Mouse (Mus musculus) intestine, embryonic 14.5 days (tissue): ENCODE data around the gene Cachd1. TPM values are rescaled to one million over a fixed set of nuclear protein-coding genes. Genes with fewer than 3 reads are reported as not detected.

Experiments
- ATAC-seq: fragments of 200-750 bp; cut with Nextera tagmentation; replicated peaks from 2 replicates; pipeline ENCODE4 v1.8.0; 2017; ENCODE audit warnings: low read depth, moderate number of reproducible peaks, moderate TSS enrichment, moderate library complexity; ENCODE audit not compliant: low FRiP score, low TSS enrichment
- DNase-seq: peaks from one replicate; pipeline ENCODE4 v3.0.0-alpha.2; 2018; ENCODE audit warnings: low spot score
- H3K27ac ChIP-seq: fragments of 300-500 bp; sonication (generic); 2 replicates; pipeline ENCODE4 v1.5.1; 2014; ENCODE audit warnings: low read depth, mild to moderate bottlenecking, control low read depth
- H3K27me3 ChIP-seq: fragments of 300-500 bp; sonication (generic); replicated peaks from 2 replicates; pipeline ENCODE4 v1.6.1; 2014; ENCODE audit warnings: low read length, control low read depth; ENCODE audit not compliant: control insufficient read depth, insufficient read depth
- H3K36me3 ChIP-seq: fragments of 300-500 bp; sonication (generic); 2 replicates; pipeline ENCODE4 v1.6.1; 2014; ENCODE audit warnings: low read length, control low read depth; ENCODE audit not compliant: control insufficient read depth, insufficient read depth
- H3K4me1 ChIP-seq: fragments of 300-500 bp; sonication (generic); replicated peaks from 2 replicates; pipeline ENCODE4 v1.6.1; 2014; ENCODE audit warnings: low read length, control low read depth, mixed read lengths; ENCODE audit not compliant: control insufficient read depth, insufficient read depth
- H3K4me2 ChIP-seq: fragments of 300-500 bp; sonication (generic); 2 replicates; pipeline ENCODE4 v1.6.1; 2014; ENCODE audit warnings: low read length
- H3K4me3 ChIP-seq: fragments of 300-500 bp; sonication (generic); 2 replicates; pipeline ENCODE4 v1.5.1; 2014; ENCODE audit warnings: low read depth, low read length, control low read depth, mixed read lengths
- H3K9ac ChIP-seq: fragments of 300-500 bp; sonication (generic); 2 replicates; pipeline ENCODE4 v1.6.1; 2014; ENCODE audit warnings: mild to moderate bottlenecking, low read length
- H3K9me3 ChIP-seq: fragments of 300-500 bp; sonication (generic); 2 replicates; pipeline ENCODE4 v1.6.1; 2016; ENCODE audit warnings: low read length, control low read depth; ENCODE audit not compliant: control insufficient read depth
- WGBS: fragments of 180-500 bp; shearing (Covaris S2); extraction: QIAGEN DNeasy Blood & Tissue Kit; methylation state at CpG from one replicate; pipeline ENCODE4 v1.1.7; 2014; 5-methylcytosine and 5-hydroxymethylcytosine counted together
- polyA plus RNA-seq: library from polyadenylated mRNA; unstranded; fragments of >200 nt; fragmentation: Nextera tagmentation; extraction: Ambion mirVana; gene quantifications from 2 replicates; pipeline ENCODE4 v1.2.1, GENCODE M21; 2014

The Cachd1 gene
- polyA plus RNA-seq, 1 experiment from 2014 or later: 22.8 TPM

DNA sequence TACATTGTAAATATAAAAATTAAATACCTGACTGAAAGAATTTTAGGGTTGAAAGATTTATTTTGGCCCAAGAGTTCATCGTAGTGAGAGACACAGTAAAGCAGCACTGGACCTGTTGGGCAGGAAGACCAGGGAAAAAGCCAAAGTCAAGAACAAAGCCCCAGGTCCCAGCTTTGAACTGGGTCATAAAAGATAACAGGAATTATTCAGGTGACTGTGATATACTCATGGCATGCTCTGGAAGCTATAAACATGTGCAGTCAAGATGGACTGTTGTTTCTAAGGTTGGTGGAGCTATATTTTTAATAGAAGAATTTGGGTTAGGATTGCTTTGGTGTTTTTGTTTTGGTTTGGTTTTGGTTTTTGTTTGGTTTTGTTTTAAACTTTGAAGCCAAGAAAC is 148.7 kb downstream of the Cachd1 start:
- WGBS: 58% methylated on average over 1 of the region's 1 CpGs
- peaks cover 22% of the 10 kb centered on the region for H3K4me1 ChIP-seq
- no peak overlapping the region for H3K4me2 ChIP-seq
- H3K9ac ChIP-seq: no peak overlapping the region
- DNase-seq (no peak), ATAC-seq (no peak)
- no peaks in the 10 kb centered on the region for H3K27me3 ChIP-seq
- no peaks in the 10 kb centered on the region for H3K9me3 ChIP-seq
- no peak overlapping the region for H3K4me3 ChIP-seq
- H3K27ac ChIP-seq: no peak overlapping the region
- H3K36me3 ChIP-seq: 0 out of 2 replicates have a peak, but pooled peaks cover 1% of the 10 kb centered on the region

GRCm38 (mm10) chr4:100926608-100927007 is 150.1 kb downstream of the Cachd1 start:
- peaks cover 22% of the 10 kb centered on the region for H3K4me1 ChIP-seq
- no peak for DNase-seq
- no peak overlapping the region for H3K4me2 ChIP-seq

GRCm38 (mm10) chr4:100927059-100927458 is 150.6 kb downstream of the Cachd1 start:
- no peak overlapping the region for H3K4me3 ChIP-seq
- DNase-seq (no peak), ATAC-seq (no peak)
- H3K9me3 ChIP-seq: no peaks in the 10 kb centered on the region
- H3K27ac ChIP-seq: no peak overlapping the region
- H3K9ac ChIP-seq: no peak overlapping the region
- H3K4me1 ChIP-seq: peaks cover 22% of the 10 kb centered on the region
- H3K4me2 ChIP-seq: no peak overlapping the region
- H3K36me3 ChIP-seq: no peaks in the 10 kb centered on the region
- 40% methylated on average over 2 of the region's 2 CpGs for WGBS
- no peaks in the 10 kb centered on the region for H3K27me3 ChIP-seq

More at GRCm38 (mm10) chr4:100926608-100927007, 150.1 kb downstream of the Cachd1 start:
- no peak overlapping the region for H3K27ac ChIP-seq
- no peaks in the 10 kb centered on the region for H3K9me3 ChIP-seq
- H3K9ac ChIP-seq: no peak overlapping the region
- ATAC-seq: no peak
- 53% methylated on average over 3 of the region's 3 CpGs for WGBS
- no peaks in the 10 kb centered on the region for H3K36me3 ChIP-seq
- H3K4me3 ChIP-seq: no peak overlapping the region
- no peaks in the 10 kb centered on the region for H3K27me3 ChIP-seq

DNA sequence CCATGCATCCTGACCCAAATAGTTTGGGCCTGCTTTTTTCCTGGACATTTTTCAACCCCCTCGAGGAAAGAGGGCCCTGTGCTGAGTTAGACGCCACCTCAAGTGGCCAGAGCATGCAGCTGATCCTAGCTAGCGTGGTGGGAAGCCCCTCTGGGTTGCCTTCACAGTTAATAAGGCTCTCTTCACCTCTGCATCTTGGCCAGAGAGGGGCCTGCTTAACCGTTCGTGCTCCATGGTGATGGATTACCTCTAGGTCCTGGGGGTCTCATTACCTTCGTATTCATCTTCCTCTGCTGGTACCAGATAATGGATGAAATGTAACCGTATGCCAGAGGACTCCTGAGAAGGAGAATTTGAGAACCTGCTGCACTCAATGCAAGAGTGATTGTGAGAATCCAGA is 167.2 kb downstream of the Cachd1 start:
- no peaks in the 10 kb centered on the region for H3K9me3 ChIP-seq
- WGBS: 54% methylated on average over 7 of the region's 7 CpGs
- H3K27me3 ChIP-seq: no peaks in the 10 kb centered on the region
- no peak overlapping the region for H3K27ac ChIP-seq
- no peak overlapping the region for H3K4me3 ChIP-seq
- no peak overlapping the region for H3K9ac ChIP-seq
- ATAC-seq: no peak
- no peak for DNase-seq
- H3K4me2 ChIP-seq: no peak overlapping the region
- H3K36me3 ChIP-seq: no peaks in the 10 kb centered on the region
- H3K4me1 ChIP-seq: no peaks in the 10 kb centered on the region; the same call in 1 of the 2 replicates

GRCm38 (mm10) chr4:100944276-100944675 is 167.8 kb downstream of the Cachd1 start:
- H3K9me3 ChIP-seq: no peaks in the 10 kb centered on the region
- ATAC-seq (no peak), DNase-seq (no peak)
- H3K4me3 ChIP-seq: no peak overlapping the region
- WGBS: 66% methylated on average over 3 of the region's 3 CpGs
- no peak overlapping the region for H3K9ac ChIP-seq
- H3K4me2 ChIP-seq: no peak overlapping the region
- no peaks in the 10 kb centered on the region for H3K36me3 ChIP-seq
- no peak overlapping the region for H3K27ac ChIP-seq
- no peaks in the 10 kb centered on the region for H3K27me3 ChIP-seq
- H3K4me1 ChIP-seq: no peaks in the 10 kb centered on the region; the same call in 1 of the 2 replicates

DNA sequence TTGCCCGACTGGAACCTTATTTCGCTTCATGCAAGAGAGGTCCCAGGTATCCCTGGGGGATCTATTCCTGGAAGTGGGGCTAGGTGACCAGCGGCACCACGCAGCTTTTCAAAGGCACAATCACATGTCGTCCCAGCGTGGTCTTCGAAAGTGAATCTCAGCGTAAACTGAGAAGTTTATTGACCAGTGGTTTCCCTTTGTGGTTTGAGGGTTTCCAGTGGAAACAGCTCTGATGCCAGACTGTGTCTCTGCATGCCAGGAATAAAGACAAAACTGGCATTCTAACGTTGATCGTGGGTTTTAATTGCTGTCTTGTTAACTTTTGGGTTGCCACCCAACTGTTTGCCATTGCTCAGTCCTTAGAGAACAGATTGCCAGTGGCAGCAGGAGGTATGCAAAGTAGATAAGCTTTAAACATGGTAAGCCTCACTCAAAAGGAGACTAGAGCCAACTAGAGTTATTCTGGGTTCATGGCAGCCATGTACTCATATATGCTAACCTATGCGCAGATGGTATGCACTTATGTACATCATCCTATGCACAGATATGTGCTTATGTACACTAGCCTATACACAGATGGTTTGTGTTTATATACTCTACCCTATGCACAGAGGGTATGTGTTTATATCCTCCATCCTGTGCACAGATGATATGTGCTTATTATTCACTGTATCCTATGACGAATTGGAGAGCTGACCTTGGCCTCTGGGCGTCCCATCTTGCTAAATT is 168.9 kb downstream of the Cachd1 start:
- Histone ChIP-seq H3K9ac (no peak overlapping the region), H3K27me3 (no peaks in the 10 kb centered on the region), H3K9me3 (no peaks in the 10 kb centered on the region), H3K4me1 (no peaks in the 10 kb centered on the region; the same call in 1 of the 2 replicates), H3K4me2 (no peak overlapping the region), H3K27ac (no peak overlapping the region), H3K36me3 (no peaks in the 10 kb centered on the region), H3K4me3 (no peak overlapping the region)
- ATAC-seq (no peak), DNase-seq (no peak)
- WGBS: 84% methylated on average over 13 of the region's 13 CpGs

DNA sequence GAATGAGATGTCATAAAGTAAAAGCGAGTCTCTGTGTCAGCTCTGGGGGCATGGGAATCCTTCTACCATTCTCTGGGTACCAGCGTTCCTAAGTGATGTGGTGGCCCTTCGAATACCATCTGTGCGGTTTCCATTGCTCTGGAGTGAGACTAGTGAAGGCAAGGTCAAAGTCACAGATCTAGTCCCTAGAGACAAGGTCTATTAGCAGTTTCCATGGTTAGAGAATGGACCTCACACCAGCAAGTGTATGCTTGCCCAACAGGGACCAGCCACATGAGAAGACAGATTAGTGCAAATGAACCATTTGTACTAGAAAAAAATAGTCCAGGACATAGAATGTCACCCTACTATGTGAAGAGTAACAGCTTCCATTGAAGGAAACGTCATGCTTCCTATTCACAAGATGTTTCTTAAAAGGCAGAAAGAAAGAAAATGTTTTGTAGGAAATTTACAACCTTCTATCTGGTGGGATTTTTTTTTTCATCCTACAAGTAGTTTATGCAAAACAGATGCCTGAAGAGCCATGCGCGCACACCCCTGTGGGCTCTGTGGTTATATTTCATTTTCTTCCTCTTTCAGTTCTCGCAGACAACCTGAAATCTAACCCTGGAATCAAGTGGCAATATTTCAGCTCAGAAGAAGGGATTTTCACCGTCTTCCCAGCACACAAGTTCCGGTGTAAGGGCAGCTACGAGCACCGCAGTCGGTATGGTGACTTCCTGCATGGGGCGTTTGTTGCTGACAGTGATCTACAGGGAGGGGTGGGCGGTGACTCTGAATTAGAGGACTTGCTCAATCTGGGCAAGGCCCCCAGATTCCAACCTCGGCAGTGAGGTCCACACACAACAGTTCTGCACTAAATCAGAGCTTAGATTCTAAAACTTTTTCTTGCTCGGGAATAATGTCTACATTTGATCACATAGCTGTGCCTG is 172.3 kb downstream of the Cachd1 start:
- DNase-seq (no peak), ATAC-seq (no peak)
- Histone ChIP-seq H3K4me3 (no peak overlapping the region), H3K36me3 (peaks cover 8% of the 10 kb centered on the region; the same call in 1 of the 2 replicates), H3K4me2 (no peak overlapping the region), H3K9ac (no peak overlapping the region), H3K9me3 (no peaks in the 10 kb centered on the region), H3K27ac (no peak overlapping the region), H3K4me1 (no peaks in the 10 kb centered on the region; the same call in 1 of the 2 replicates), H3K27me3 (no peaks in the 10 kb centered on the region)
- WGBS: 68% methylated on average over 17 of the region's 17 CpGs

GRCm38 (mm10) chr4:100950316-100950715 is 173.8 kb downstream of the Cachd1 start:
- H3K9me3 ChIP-seq: no peaks in the 10 kb centered on the region
- no peak for ATAC-seq
- no peaks in the 10 kb centered on the region for H3K4me1 ChIP-seq
- no peak overlapping the region for H3K4me3 ChIP-seq
- H3K27me3 ChIP-seq: no peaks in the 10 kb centered on the region
- DNase-seq: no peak
- peaks cover 8% of the 10 kb centered on the region; the same call in 1 of the 2 replicates for H3K36me3 ChIP-seq
- no peak overlapping the region for H3K27ac ChIP-seq
- WGBS: 83% methylated on average over 5 of the region's 5 CpGs
- H3K4me2 ChIP-seq: no peak overlapping the region
- no peak overlapping the region for H3K9ac ChIP-seq
